Mouse (Mus musculus): ENCODE measurements around the gene Xylt2. TPM values are rescaled to one million over a fixed set of nuclear protein-coding genes. Genes with fewer than 3 reads are reported as not detected.
A peak's percentile ranks its signal among the peaks of the same experiment; 100 is the strongest.

Xylt2 gene
- total RNA-seq, 1 experiment: 58.0 TPM

DNA sequence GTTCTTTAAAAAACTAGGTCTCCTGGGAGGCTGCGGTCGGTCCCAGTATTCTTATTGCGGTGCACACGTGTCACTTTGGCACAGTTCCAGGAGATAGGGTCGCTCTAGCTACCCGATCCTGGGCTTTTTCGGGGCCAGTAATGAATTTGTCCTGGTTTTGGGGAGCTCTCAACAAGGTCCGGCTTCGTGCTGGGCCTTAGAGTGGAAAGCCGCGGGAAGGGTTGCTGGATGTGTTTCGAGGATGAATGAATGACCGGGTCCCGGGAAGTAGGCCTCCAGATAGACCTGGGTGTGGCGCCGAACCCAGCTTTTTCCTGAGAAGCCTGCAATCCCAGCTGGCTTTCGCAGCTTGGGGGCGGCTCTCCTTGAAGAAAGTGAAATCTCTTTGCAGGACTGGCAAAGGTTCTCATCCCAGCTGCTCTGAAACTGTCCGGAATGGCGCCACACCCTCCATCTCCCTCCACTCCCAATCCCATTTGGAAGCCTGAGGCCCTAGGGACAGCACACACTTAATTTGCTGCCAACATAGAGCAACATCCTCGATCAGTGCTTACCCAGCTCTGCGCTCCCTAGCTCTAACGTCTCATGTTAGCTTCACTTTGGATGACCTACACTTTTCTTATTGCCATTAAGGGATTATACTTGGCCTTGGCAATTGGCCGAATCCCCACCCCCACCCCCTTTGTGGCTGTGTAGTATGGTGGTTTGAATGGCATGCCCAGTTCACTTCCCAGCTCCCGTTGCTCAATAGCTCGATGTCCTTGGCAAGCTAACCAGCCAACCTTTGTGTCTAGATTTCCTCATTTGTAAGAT, 46.9 kb downstream of the Xylt2 start:
- Histone ChIP-seq H3K4me1 (ENCODE audit: control insufficient read depth in 2 of 2, insufficient read depth in 2 of 2, low read length in 2 of 2, poor library complexity in 1 of 2) (peaks cover 2 to 12% of the 10 kb centered on the region in 2 experiments; a peak in 3 of 4 replicates), H3K4me3 (ENCODE audit: insufficient read depth in 1 of 2, low read depth in 1 of 2, low read length in 2 of 2, poor library complexity in 1 of 2, severe bottlenecking in 1 of 2) (peak overlapping the region; percentile 88 to 98), H3K9me3 (ENCODE audit: control insufficient read depth, insufficient read depth, low read depth, low read length) (no peaks in the 10 kb centered on the region), H3K27ac (ENCODE audit: insufficient read depth, low read depth, low read length, poor library complexity, severe bottlenecking) (peak overlapping the region; percentile 48), H3K9ac (ENCODE audit: insufficient read depth, low read depth, low read length, poor library complexity, severe bottlenecking) (peak overlapping the region; percentile 93), H3K36me3 (ENCODE audit: control insufficient read depth, insufficient read depth, low read length, poor library complexity, severe bottlenecking) (peaks cover 33% of the 10 kb centered on the region)
- DNase-seq (ENCODE audit: low read depth, low spot score): no peak
- in situ Hi-C loops (cut with MboI; ENCODE audit: low sequenced_read_pairs in 2 of 2, unreplicated experiment in 2 of 2): no loop called here
- TF ChIP-seq ZNF384 (IDR thresholded peaks at IDR 0.05; ENCODE audit: low read depth, low read length) (no peak), CHD2 (IDR thresholded peaks at IDR 0.05; ENCODE audit: low read depth, low read length) (no peak), ZC3H11A (IDR thresholded peaks at IDR 0.05; ENCODE audit: borderline replicate concordance, low read depth, low read length) (no peak), HCFC1 (IDR thresholded peaks at IDR 0.05; ENCODE audit: borderline replicate concordance, insufficient read depth, low read length) (no peak), MAFK (IDR thresholded peaks at IDR 0.05; ENCODE audit: insufficient read depth, low read depth, low read length) (no peak)

DNA sequence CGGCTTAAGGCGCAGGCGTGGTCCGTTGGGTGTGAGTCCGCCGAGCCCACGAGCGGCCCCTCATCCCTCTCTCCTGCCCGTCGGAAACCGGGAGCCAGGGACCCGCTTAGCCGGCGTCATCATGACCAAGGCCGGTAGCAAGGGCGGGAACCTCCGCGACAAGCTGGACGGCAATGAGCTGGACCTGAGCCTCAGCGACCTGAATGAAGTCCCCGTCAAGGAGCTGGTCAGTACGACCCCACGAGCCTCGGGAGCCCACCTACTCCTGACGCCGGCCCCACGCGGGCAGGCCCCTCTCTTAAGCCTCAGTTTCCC, 47.5 kb downstream of the Xylt2 start:
- no peak for TF ChIP-seq HCFC1 (IDR thresholded peaks at IDR 0.05; ENCODE audit: borderline replicate concordance, insufficient read depth, low read length)
- TF ChIP-seq ZC3H11A (IDR thresholded peaks at IDR 0.05; ENCODE audit: borderline replicate concordance, low read depth, low read length): no peak
- TF ChIP-seq MAFK (IDR thresholded peaks at IDR 0.05; ENCODE audit: insufficient read depth, low read depth, low read length): no peak
- TF ChIP-seq ZNF384 (IDR thresholded peaks at IDR 0.05; ENCODE audit: low read depth, low read length): no peak
- TF ChIP-seq CHD2 (IDR thresholded peaks at IDR 0.05; ENCODE audit: low read depth, low read length): no peak
- DNase-seq (ENCODE audit: low read depth, low spot score): no peak
- Histone ChIP-seq H3K4me3 (ENCODE audit: insufficient read depth in 1 of 2, low read depth in 1 of 2, low read length in 2 of 2, poor library complexity in 1 of 2, severe bottlenecking in 1 of 2) (peak overlapping the region; percentile 88 to 98), H3K27ac (ENCODE audit: insufficient read depth, low read depth, low read length, poor library complexity, severe bottlenecking) (peak overlapping the region; percentile 48), H3K9ac (ENCODE audit: insufficient read depth, low read depth, low read length, poor library complexity, severe bottlenecking) (peak overlapping the region; percentile 93), H3K9me3 (ENCODE audit: control insufficient read depth, insufficient read depth, low read depth, low read length) (no peaks in the 10 kb centered on the region), H3K36me3 (ENCODE audit: control insufficient read depth, insufficient read depth, low read length, poor library complexity, severe bottlenecking) (peaks cover 28% of the 10 kb centered on the region), H3K4me1 (ENCODE audit: control insufficient read depth in 2 of 2, insufficient read depth in 2 of 2, low read length in 2 of 2, poor library complexity in 1 of 2) (peaks cover 2 to 12% of the 10 kb centered on the region in 2 experiments; a peak in 3 of 4 replicates)
- in situ Hi-C loops (cut with MboI; ENCODE audit: low sequenced_read_pairs in 2 of 2, unreplicated experiment in 2 of 2): no loop called here

DNA sequence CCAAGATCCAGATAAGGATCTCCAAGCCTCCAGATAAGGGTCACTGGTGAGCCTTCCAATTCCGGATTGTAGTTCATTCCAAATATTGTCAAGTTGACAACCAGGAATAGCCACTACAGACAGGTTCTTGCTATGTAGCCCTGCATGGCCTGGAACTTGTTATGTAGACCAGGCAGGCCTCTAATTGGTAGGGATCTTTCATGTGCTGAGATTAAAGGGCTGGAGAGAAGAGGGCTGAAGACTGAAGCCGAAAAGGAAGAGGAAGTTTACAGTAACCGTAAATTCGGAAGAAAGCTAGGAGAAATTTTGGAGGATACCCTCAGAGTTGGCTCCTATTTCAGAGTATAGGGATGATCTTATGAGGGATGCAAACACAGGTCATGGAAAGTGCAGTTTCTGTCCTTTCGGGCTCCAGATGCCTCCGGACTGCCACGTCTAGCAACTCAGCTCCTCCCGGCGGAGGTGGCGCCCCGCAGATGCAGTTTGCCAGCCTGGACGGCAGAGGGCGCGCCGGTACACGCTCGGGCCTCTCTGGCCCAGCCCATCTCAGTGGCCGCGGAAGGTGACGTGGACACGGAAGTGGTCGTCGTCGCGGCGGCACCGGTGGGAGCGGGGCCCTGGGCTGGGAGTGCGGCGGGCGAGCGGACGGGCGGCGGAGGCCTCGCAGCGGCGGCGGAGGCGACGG, 48.0 kb downstream of the Xylt2 start, which contains the start of gene Lrrc59:
Lrrc59 (plus strand) TSS at position 569 of the 685 bp plus-strand sequence.
- Histone ChIP-seq H3K9ac (ENCODE audit: insufficient read depth, low read depth, low read length, poor library complexity, severe bottlenecking) (peak within 1 kb of the TSS; percentile 93), H3K4me1 (ENCODE audit: control insufficient read depth in 2 of 2, insufficient read depth in 2 of 2, low read length in 2 of 2, poor library complexity in 1 of 2) (peaks cover 2 to 12% of the 10 kb centered on the region in 2 experiments; a peak in 3 of 4 replicates), H3K27ac (ENCODE audit: insufficient read depth, low read depth, low read length, poor library complexity, severe bottlenecking) (peak within 1 kb of the TSS; percentile 48), H3K9me3 (ENCODE audit: control insufficient read depth, insufficient read depth, low read depth, low read length) (no peaks in the 10 kb centered on the region), H3K4me3 (ENCODE audit: insufficient read depth in 1 of 2, low read depth in 1 of 2, low read length in 2 of 2, poor library complexity in 1 of 2, severe bottlenecking in 1 of 2) (peak within 1 kb of the TSS; percentile 88 to 98), H3K36me3 (ENCODE audit: control insufficient read depth, insufficient read depth, low read length, poor library complexity, severe bottlenecking) (peaks cover 23% of the 10 kb centered on the region)
- DNase-seq (ENCODE audit: low read depth, low spot score): peak; percentile 75
- TF ChIP-seq HCFC1 (IDR thresholded peaks at IDR 0.05; ENCODE audit: borderline replicate concordance, insufficient read depth, low read length) (peak; percentile 75), MAFK (IDR thresholded peaks at IDR 0.05; ENCODE audit: insufficient read depth, low read depth, low read length) (no peak)
- in situ Hi-C loops (cut with MboI; ENCODE audit: low sequenced_read_pairs in 2 of 2, unreplicated experiment in 2 of 2): no loop called here

DNA sequence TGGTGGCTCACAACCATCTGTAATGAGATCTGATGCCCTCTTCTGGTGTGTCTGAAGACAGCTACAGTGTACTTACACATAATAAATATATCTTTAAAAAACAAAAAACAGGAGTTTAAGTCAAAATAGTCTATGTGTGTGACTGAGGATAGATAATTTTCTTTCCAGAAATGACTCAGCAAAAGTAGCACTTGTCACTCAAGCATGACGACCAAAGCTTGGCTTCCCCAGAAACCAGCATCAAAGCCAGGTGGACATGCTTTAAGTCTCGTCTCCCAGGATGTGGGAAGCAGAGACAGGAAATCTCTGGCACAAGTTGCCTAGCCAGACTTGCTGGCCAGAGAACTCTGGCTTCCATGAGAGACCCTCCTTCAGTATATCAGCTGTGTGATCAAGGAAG, 55.2 kb downstream of the Xylt2 start:
- in situ Hi-C loops (cut with MboI; ENCODE audit: low sequenced_read_pairs in 2 of 2, unreplicated experiment in 2 of 2): no loop called here
- no peak for DNase-seq (ENCODE audit: low read depth, low spot score)
- Histone ChIP-seq H3K9me3 (ENCODE audit: control insufficient read depth, insufficient read depth, low read depth, low read length) (no peaks in the 10 kb centered on the region), H3K4me3 (ENCODE audit: insufficient read depth in 1 of 2, low read depth in 1 of 2, low read length in 2 of 2, poor library complexity in 1 of 2, severe bottlenecking in 1 of 2) (no peak overlapping the region), H3K4me1 (ENCODE audit: control insufficient read depth in 2 of 2, insufficient read depth in 2 of 2, low read length in 2 of 2, poor library complexity in 1 of 2) (peaks cover 0 to 2% of the 10 kb centered on the region in 2 experiments; a peak in 1 of 4 replicates), H3K27ac (ENCODE audit: insufficient read depth, low read depth, low read length, poor library complexity, severe bottlenecking) (no peak overlapping the region), H3K36me3 (ENCODE audit: control insufficient read depth, insufficient read depth, low read length, poor library complexity, severe bottlenecking) (no peaks in the 10 kb centered on the region), H3K9ac (ENCODE audit: insufficient read depth, low read depth, low read length, poor library complexity, severe bottlenecking) (no peak overlapping the region)
- no peak for TF ChIP-seq ZNF384 (IDR thresholded peaks at IDR 0.05; ENCODE audit: low read depth, low read length)
- TF ChIP-seq MAFK (IDR thresholded peaks at IDR 0.05; ENCODE audit: insufficient read depth, low read depth, low read length): 0 out of 2 replicates have a peak, but pooled peaks have one; percentile 26
